Mouse (Mus musculus) myocyte (in vitro differentiated cells): ENCODE measurements around the gene Timm17a. TPM values are rescaled to one million over a fixed set of nuclear protein-coding genes. Genes with fewer than 3 reads are reported as not detected.

Source experiments
- H3K27me3 ChIP-seq: one replicate; pipeline ENCODE4 v1.6.1; 2011; ENCODE audit not compliant: control insufficient read depth, insufficient read depth, insufficient read length
- H3K36me3 ChIP-seq: one replicate; pipeline ENCODE4 v1.6.1; 2011; ENCODE audit not compliant: control insufficient read depth, insufficient read depth
- H3K4me2 ChIP-seq: one replicate; pipeline ENCODE4 v1.6.1; 2011; ENCODE audit warnings: low read depth, control low read depth
- H3K4me3 ChIP-seq: one replicate; pipeline ENCODE4 v1.5.1; 2011; ENCODE audit warnings: mild to moderate bottlenecking, control low read depth, moderate library complexity
- H3K79me2 ChIP-seq: one replicate; pipeline ENCODE4 v1.6.1; 2011; ENCODE audit not compliant: control insufficient read depth, insufficient read depth
- H3ac ChIP-seq: one replicate; pipeline ENCODE4 v1.6.1; 2011; ENCODE audit not compliant: control insufficient read depth, insufficient read length
- CEBPB ChIP-seq: IDR thresholded peaks from 2 replicates; pipeline ENCODE4 v1.6.1; 2011; ENCODE audit warnings: mild to moderate bottlenecking, moderate library complexity; ENCODE audit not compliant: poor library complexity, insufficient read depth, severe bottlenecking
- E2F4 ChIP-seq: IDR thresholded peaks from one replicate; pipeline ENCODE4 v1.6.1; 2011; ENCODE audit warnings: mild to moderate bottlenecking, control low read depth, moderate library complexity; ENCODE audit not compliant: insufficient read depth
- MAX ChIP-seq: IDR thresholded peaks from one replicate; pipeline ENCODE4 v1.6.1; 2011; ENCODE audit warnings: low read depth, mild to moderate bottlenecking, control low read depth
- MYOD1 ChIP-seq, 3 experiments: IDR thresholded peaks; one replicate each; pipeline ENCODE4 v1.6.1; 2011; ENCODE audit warnings: control low read depth in 2 of 3, low read depth in 2 of 3, mild to moderate bottlenecking in 2 of 3, moderate library complexity in 1 of 3; ENCODE audit not compliant: insufficient read length in 2 of 3, control insufficient read depth in 1 of 3
- MYOG ChIP-seq, 3 experiments: IDR thresholded peaks; one replicate each; pipeline ENCODE4 v1.6.1; 2011; ENCODE audit warnings: control low read depth in 2 of 3, low read depth in 2 of 3, mild to moderate bottlenecking in 2 of 3; ENCODE audit not compliant: insufficient read length in 2 of 3, control insufficient read depth in 1 of 3, insufficient read depth in 1 of 3
- POLR2A ChIP-seq: IDR thresholded peaks from one replicate; pipeline ENCODE4 v1.6.1; 2011; ENCODE audit warnings: low read depth, mild to moderate bottlenecking, control low read depth, moderate library complexity; ENCODE audit not compliant: insufficient read length
- POLR2AphosphoS2 ChIP-seq: IDR thresholded peaks from one replicate; pipeline ENCODE4 v1.6.1; 2011; ENCODE audit warnings: low read depth, control low read depth; ENCODE audit not compliant: insufficient read length
- REST ChIP-seq: IDR thresholded peaks from one replicate; pipeline ENCODE4 v1.6.1; 2011; ENCODE audit warnings: mild to moderate bottlenecking, control low read depth, moderate library complexity; ENCODE audit not compliant: insufficient read depth, insufficient read length
- SRF ChIP-seq: IDR thresholded peaks from one replicate; pipeline ENCODE4 v1.6.1; 2011; ENCODE audit warnings: low read depth; ENCODE audit not compliant: control insufficient read depth, insufficient read length
- TCF12 ChIP-seq: IDR thresholded peaks from one replicate; pipeline ENCODE4 v1.6.1; 2011; ENCODE audit warnings: mild to moderate bottlenecking, control low read depth; ENCODE audit not compliant: poor library complexity, insufficient read depth, severe bottlenecking
- TCF3 ChIP-seq: IDR thresholded peaks from one replicate; pipeline ENCODE4 v1.6.1; 2011; ENCODE audit warnings: low read depth, control low read depth; ENCODE audit not compliant: insufficient read length
- USF1 ChIP-seq: IDR thresholded peaks from one replicate; pipeline ENCODE4 v1.6.1; 2011; ENCODE audit warnings: low read depth, mild to moderate bottlenecking, control low read depth, moderate library complexity
- polyA plus RNA-seq: library from polyadenylated mRNA; unstranded; fragments of >200 nt; fragmentation: generic; extraction: Trizol; gene quantifications from one replicate; pipeline ENCODE4 v1.2.1, GENCODE M21; 2012; ENCODE audit warnings: missing spikeins

Gene Timm17a
- polyA plus RNA-seq, 1 experiment = 172 TPM

DNA sequence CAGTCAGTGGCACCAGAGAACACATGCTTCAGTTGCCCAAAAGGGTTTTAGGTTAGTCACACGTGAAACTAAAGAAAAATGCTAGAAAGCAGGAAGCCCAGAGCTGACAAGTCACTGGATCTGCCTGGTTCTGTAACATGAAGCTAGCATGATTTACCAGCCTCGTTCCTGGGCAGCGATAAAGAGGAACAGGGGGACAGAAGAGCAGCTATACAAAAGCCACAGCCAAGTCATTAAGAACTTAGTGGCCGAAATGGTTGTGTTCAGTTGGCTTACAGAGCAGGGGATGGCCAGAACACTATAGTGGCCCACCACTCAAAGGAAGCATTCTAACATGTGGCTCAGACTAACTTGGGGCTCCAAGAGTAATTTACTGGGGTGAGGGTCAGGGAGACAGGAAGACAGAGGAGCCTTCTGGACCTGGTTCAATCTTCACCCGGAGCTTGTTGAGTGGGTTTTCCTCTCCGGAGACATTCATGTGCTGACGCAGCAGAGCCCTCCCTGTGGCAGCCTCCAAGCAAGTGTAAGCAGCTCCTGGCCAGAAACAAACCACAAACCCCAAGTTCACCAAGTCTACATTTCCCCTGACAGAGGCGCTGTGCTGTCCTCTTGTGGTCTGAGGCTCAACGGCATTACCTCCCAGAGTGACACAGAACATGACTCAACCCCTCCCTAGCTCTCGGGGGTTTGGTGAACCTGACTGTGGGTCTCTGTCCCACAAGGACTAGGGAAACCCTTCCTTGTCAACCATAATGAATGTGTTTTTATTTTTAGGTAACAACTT, 45.7 kb downstream of the Timm17a start:
- Histone ChIP-seq H3K27me3 (no peaks in the 10 kb centered on the region), H3K4me3 (no peak overlapping the region), H3K4me2 (no peak overlapping the region), H3K36me3 (no peaks in the 10 kb centered on the region), H3ac (no peak overlapping the region), H3K79me2 (no peaks in the 10 kb centered on the region)
- TF ChIP-seq E2F4 = no peak
- TF ChIP-seq POLR2AphosphoS2 = no peak
- TF ChIP-seq CEBPB = no peak
- TF ChIP-seq MYOD1 (IDR thresholded peaks at IDR 0.05; ENCODE audit: control insufficient read depth in 1 of 3, insufficient read length in 2 of 3, low read depth in 2 of 3) = no peak

GRCm38 (mm10) chr1:135265834-135266233, 47.7 kb downstream of the Timm17a start:
- Histone ChIP-seq H3K4me3 (no peak overlapping the region), H3K79me2 (no peaks in the 10 kb centered on the region), H3K36me3 (no peaks in the 10 kb centered on the region), H3ac (no peak overlapping the region), H3K27me3 (no peaks in the 10 kb centered on the region), H3K4me2 (no peak overlapping the region)
- TF ChIP-seq TCF12 (no peak), E2F4 (no peak), CEBPB (no peak), SRF (no peak), POLR2A (no peak), MAX (no peak), TCF3 (no peak), REST (no peak), MYOG (IDR thresholded peaks at IDR 0.05; ENCODE audit: control insufficient read depth in 1 of 3, insufficient read depth in 1 of 3, insufficient read length in 2 of 3, low read depth in 2 of 3) (no peak), USF1 (no peak), MYOD1 (IDR thresholded peaks at IDR 0.05; ENCODE audit: control insufficient read depth in 1 of 3, insufficient read length in 2 of 3, low read depth in 2 of 3) (no peak), POLR2AphosphoS2 (no peak)

GRCm38 (mm10) chr1:135263316-135263715, 50.3 kb downstream of the Timm17a start:
- Histone ChIP-seq H3K36me3 (no peaks in the 10 kb centered on the region), H3ac (no peak overlapping the region), H3K4me3 (no peak overlapping the region), H3K4me2 (no peak overlapping the region), H3K27me3 (no peaks in the 10 kb centered on the region), H3K79me2 (no peaks in the 10 kb centered on the region)
- TF ChIP-seq MYOD1 (IDR thresholded peaks at IDR 0.05; ENCODE audit: control insufficient read depth in 1 of 3, insufficient read length in 2 of 3, low read depth in 2 of 3) (no peak), CEBPB (no peak), POLR2AphosphoS2 (no peak), TCF12 (no peak), TCF3 (no peak), MAX (no peak), POLR2A (no peak), USF1 (no peak), REST (no peak), MYOG (IDR thresholded peaks at IDR 0.05; ENCODE audit: control insufficient read depth in 1 of 3, insufficient read depth in 1 of 3, insufficient read length in 2 of 3, low read depth in 2 of 3) (no peak), E2F4 (no peak), SRF (no peak)

DNA sequence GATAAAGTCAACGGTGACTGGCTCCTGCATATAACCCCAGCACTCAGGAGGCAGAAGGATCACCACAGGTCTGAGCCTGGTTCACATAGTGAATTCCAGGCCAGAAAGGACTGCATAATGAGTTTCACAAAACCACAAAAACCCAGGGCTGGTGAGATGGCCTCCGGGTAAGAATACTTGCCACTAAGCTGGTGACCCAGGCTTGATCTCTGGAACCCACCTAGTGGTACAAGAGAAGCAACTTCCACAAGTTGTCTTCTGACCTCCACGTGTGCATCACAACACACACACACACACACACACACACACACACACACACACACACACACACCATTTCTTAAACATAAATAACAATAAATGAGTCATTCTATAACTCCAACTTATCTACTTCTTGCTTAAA, 51.2 kb downstream of the Timm17a start:
- Histone ChIP-seq H3K27me3 (no peaks in the 10 kb centered on the region), H3ac (no peak overlapping the region), H3K36me3 (no peaks in the 10 kb centered on the region), H3K79me2 (no peaks in the 10 kb centered on the region), H3K4me2 (no peak overlapping the region), H3K4me3 (no peak overlapping the region)
- TF ChIP-seq MYOG (IDR thresholded peaks at IDR 0.05; ENCODE audit: control insufficient read depth in 1 of 3, insufficient read depth in 1 of 3, insufficient read length in 2 of 3, low read depth in 2 of 3) (no peak), TCF12 (no peak), SRF (no peak), POLR2A (no peak)

- Histone ChIP-seq H3K36me3 (no peaks in the 10 kb centered on the region), H3K79me2 (no peaks in the 10 kb centered on the region), H3ac (no peak overlapping the region), H3K4me2 (no peak overlapping the region), H3K27me3 (no peaks in the 10 kb centered on the region), H3K4me3 (no peak overlapping the region)
- TF ChIP-seq USF1 = no peak
- TF ChIP-seq POLR2A = no peak
- no peak for TF ChIP-seq E2F4
- TF ChIP-seq MAX = no peak
- no peak for TF ChIP-seq MYOD1 (IDR thresholded peaks at IDR 0.05; ENCODE audit: control insufficient read depth in 1 of 3, insufficient read length in 2 of 3, low read depth in 2 of 3)
- no peak for TF ChIP-seq POLR2AphosphoS2
- no peak for TF ChIP-seq SRF
- no peak for TF ChIP-seq REST
- no peak for TF ChIP-seq MYOG (IDR thresholded peaks at IDR 0.05; ENCODE audit: control insufficient read depth in 1 of 3, insufficient read depth in 1 of 3, insufficient read length in 2 of 3, low read depth in 2 of 3)
- TF ChIP-seq CEBPB = no peak
- no peak for TF ChIP-seq TCF12
- no peak for TF ChIP-seq TCF3
These were observed 52.6 kb downstream of the Timm17a start for GRCm38 (mm10) chr1:135260931-135261330.
